Mouse (Mus musculus) forebrain, postnatal 0 days (tissue): ENCODE results near the gene Bcdin3d. TPM values are rescaled to one million over a fixed set of nuclear protein-coding genes. Genes with fewer than 3 reads are reported as not detected.

Source experiments
- ATAC-seq: fragments of 200-750 bp; cut with Nextera tagmentation; 2 replicates; pipeline ENCODE4 v1.8.0; 2017; ENCODE audit warnings: mild to moderate bottlenecking, moderate library complexity
- DNase-seq: peaks from one replicate; pipeline ENCODE4 v3.0.0-alpha.2; 2015
- H3K27ac ChIP-seq: fragments of 300-500 bp; sonication (generic); 2 replicates; pipeline ENCODE4 v1.5.1; 2014; ENCODE audit warnings: low read depth, mild to moderate bottlenecking, antibody characterized with exemption, low read length, moderate library complexity, mixed read lengths
- H3K27me3 ChIP-seq: fragments of 300-500 bp; sonication (generic); 2 replicates; pipeline ENCODE4 v1.6.1; 2014; ENCODE audit warnings: mild to moderate bottlenecking, low read length, mixed read lengths; ENCODE audit not compliant: insufficient read depth
- H3K36me3 ChIP-seq: fragments of 300-500 bp; sonication (generic); 2 replicates; pipeline ENCODE4 v1.6.1; 2014; ENCODE audit warnings: mild to moderate bottlenecking, moderate library complexity; ENCODE audit not compliant: insufficient read depth
- H3K4me1 ChIP-seq: fragments of 300-500 bp; sonication (generic); 2 replicates; pipeline ENCODE4 v1.6.1; 2014; ENCODE audit warnings: antibody characterized with exemption; ENCODE audit not compliant: insufficient read depth
- H3K4me2 ChIP-seq: fragments of 300-500 bp; sonication (generic); 2 replicates; pipeline ENCODE4 v1.6.1; 2014; ENCODE audit warnings: low read depth, mild to moderate bottlenecking, moderate library complexity
- H3K4me3 ChIP-seq: fragments of 300-500 bp; sonication (generic); 2 replicates; pipeline ENCODE4 v1.5.1; 2014; ENCODE audit warnings: low read depth, low read length, mixed read lengths
- H3K9ac ChIP-seq: fragments of 300-500 bp; sonication (generic); 2 replicates; pipeline ENCODE4 v1.6.1; 2014; ENCODE audit warnings: mild to moderate bottlenecking
- H3K9me3 ChIP-seq: fragments of 300-500 bp; sonication (generic); 2 replicates; pipeline ENCODE4 v1.6.1; 2016; ENCODE audit warnings: low read length
- CTCF ChIP-seq: sonication (generic); IDR thresholded peaks from 2 replicates; pipeline ENCODE4 v1.5.1; 2016; ENCODE audit warnings: antibody characterized with exemption, control low read depth, low read depth
- WGBS: fragments of 180-500 bp; shearing (Covaris S2); extraction: QIAGEN DNeasy Blood & Tissue Kit; methylation state at CpG from one replicate; pipeline ENCODE4 v1.1.7; 2014; 5-methylcytosine and 5-hydroxymethylcytosine counted together
- polyA plus RNA-seq: library from polyadenylated mRNA; unstranded; fragments of >200 nt; fragmentation: Nextera tagmentation; extraction: Ambion mirVana; gene quantifications from 2 replicates; pipeline ENCODE4 v1.2.1, GENCODE M21; 2015
- total RNA-seq: library from RNA; depleted of rRNA; stranded (reverse); fragments of >200 nt; gene quantifications from 2 replicates; pipeline ENCODE4 v1.2.3, GENCODE M21; 2014

Bcdin3d gene
- total and polyA plus RNA-seq, 2 experiments from 2014 or later = 12.1 to 15.7 TPM

- 81% methylated on average over 4 of the region's 4 CpGs for WGBS
- DNase-seq (no peak), ATAC-seq (no peak)
- no peaks in the 10 kb centered on the region for H3K9me3 ChIP-seq
- H3K27ac ChIP-seq = no peak overlapping the region
- H3K27me3 ChIP-seq = no peaks in the 10 kb centered on the region
- H3K36me3 ChIP-seq = no peaks in the 10 kb centered on the region
- no peak for TF ChIP-seq CTCF
- no peak overlapping the region for H3K9ac ChIP-seq
- H3K4me3 ChIP-seq = no peak overlapping the region
- H3K4me2 ChIP-seq = no peak overlapping the region
- H3K4me1 ChIP-seq = peaks cover 5% of the 10 kb centered on the region
Measured at GRCm38 (mm10) chr15:99498781-99499180, 24.3 kb upstream of the Bcdin3d start.

DNA sequence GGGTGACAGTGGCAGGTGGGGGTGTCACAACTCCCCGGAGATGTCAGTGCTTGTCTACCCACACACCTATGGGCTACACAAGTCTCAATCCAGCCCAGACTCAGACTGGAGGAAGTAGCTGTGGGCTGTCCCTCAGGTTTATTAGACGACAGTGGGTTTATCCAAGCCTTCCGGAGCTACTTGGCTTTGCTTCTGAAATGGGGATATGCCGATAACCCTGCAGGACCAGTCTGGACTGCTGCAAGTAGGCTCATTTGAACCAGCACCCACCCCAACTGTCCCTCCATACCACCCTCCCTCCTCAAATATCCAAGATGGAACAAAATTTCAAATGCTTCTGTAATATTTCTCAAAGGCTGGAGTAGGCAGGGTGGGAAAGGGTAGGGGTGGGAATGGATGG lies 23.8 kb upstream of the Bcdin3d start:
- Histone ChIP-seq H3K27me3 (no peaks in the 10 kb centered on the region), H3K27ac (no peak overlapping the region), H3K4me1 (peaks cover 5% of the 10 kb centered on the region), H3K4me3 (no peak overlapping the region), H3K36me3 (no peaks in the 10 kb centered on the region), H3K4me2 (no peak overlapping the region), H3K9ac (no peak overlapping the region), H3K9me3 (no peaks in the 10 kb centered on the region)
- WGBS = 73% methylated on average over 4 of the region's 4 CpGs
- ATAC-seq (no peak), DNase-seq (no peak)
- no peak for TF ChIP-seq CTCF

DNA sequence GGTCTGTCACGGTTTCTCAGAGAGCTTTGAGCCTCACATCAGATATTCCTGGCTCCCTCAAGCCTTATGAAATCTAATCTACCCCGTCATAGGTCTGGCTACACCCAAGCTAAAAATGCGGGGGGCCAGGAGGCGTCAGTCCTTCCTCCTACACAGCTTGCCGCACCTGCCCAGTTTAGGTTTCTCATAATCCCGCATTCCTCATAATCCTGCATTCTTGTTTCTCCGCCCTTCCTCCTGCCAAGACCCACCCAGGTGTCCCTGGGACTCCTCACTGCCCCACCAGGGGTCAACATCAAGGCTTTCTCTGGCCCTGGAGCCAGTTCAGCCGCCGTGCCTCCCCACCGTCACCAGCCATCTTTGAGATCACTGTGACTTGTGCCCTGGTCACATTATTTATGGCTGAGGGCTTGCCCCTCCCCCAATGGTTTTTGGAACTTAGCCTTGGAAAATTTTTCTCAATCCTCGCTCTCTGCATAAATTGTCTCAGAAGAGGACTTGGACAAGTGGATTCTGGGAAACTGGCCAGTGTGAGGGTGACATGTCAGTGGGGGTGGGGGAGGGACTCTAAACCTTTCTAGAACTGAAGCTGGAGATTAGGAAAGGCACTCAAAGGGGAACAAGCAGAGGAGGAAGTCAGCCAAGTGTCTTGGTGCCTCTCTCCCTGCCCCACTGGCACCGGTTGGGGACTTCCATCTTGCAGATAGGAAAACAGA lies 23.2 kb upstream of the Bcdin3d start:
- H3K4me1 ChIP-seq = peaks cover 5% of the 10 kb centered on the region
- no peak overlapping the region for H3K4me3 ChIP-seq
- H3K9me3 ChIP-seq = no peaks in the 10 kb centered on the region
- no peaks in the 10 kb centered on the region for H3K36me3 ChIP-seq
- 41% methylated on average over 12 of the region's 12 CpGs for WGBS
- ATAC-seq (peak; percentile 18), DNase-seq (peak; percentile 52)
- no peaks in the 10 kb centered on the region for H3K27me3 ChIP-seq
- no peak for TF ChIP-seq CTCF
- no peak overlapping the region for H3K27ac ChIP-seq
- no peak overlapping the region for H3K9ac ChIP-seq
- H3K4me2 ChIP-seq = no peak overlapping the region

DNA sequence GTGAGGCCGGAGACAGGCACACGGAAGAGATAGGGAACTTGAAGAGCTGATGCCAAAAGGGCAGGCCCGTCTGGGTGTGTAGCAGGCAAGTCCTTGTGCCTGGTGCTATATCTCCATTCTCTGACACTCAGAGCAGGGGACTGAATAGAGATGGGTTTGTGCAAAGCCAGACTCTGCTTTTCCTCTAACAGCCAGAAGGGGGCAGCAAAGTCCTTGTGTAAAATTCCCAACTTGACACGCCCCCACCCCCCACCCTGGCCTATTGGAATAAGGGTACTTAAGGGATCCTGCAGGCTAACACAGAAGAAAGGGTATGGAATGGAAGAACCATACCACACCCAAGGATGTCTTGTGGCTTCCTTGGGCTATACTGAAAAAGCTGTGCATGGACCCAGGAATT lies 22.5 kb upstream of the Bcdin3d start:
- no peak overlapping the region for H3K27ac ChIP-seq
- no peak overlapping the region for H3K4me3 ChIP-seq
- 14% methylated on average over 4 of the region's 4 CpGs for WGBS
- H3K36me3 ChIP-seq = no peaks in the 10 kb centered on the region
- no peak overlapping the region for H3K9ac ChIP-seq
- H3K27me3 ChIP-seq = 0 out of 2 replicates have a peak, but pooled peaks cover 4% of the 10 kb centered on the region
- TF ChIP-seq CTCF = peak; percentile 93
- ATAC-seq (peak; percentile 89), DNase-seq (peak; percentile 90)
- H3K9me3 ChIP-seq = no peaks in the 10 kb centered on the region
- peaks cover 5% of the 10 kb centered on the region for H3K4me1 ChIP-seq
- H3K4me2 ChIP-seq = no peak overlapping the region

- Histone ChIP-seq H3K27me3 (no peaks in the 10 kb centered on the region), H3K27ac (no peak overlapping the region), H3K9me3 (no peaks in the 10 kb centered on the region), H3K36me3 (no peaks in the 10 kb centered on the region), H3K4me2 (no peak overlapping the region), H3K4me3 (no peak overlapping the region), H3K4me1 (no peaks in the 10 kb centered on the region), H3K9ac (no peak overlapping the region)
- WGBS = 74% methylated on average over 6 of the region's 6 CpGs
- no peak for ATAC-seq
- no peak for DNase-seq
- no peak for TF ChIP-seq CTCF
Measured at GRCm38 (mm10) chr15:99484745-99485144, 10.2 kb upstream of the Bcdin3d start.

DNA sequence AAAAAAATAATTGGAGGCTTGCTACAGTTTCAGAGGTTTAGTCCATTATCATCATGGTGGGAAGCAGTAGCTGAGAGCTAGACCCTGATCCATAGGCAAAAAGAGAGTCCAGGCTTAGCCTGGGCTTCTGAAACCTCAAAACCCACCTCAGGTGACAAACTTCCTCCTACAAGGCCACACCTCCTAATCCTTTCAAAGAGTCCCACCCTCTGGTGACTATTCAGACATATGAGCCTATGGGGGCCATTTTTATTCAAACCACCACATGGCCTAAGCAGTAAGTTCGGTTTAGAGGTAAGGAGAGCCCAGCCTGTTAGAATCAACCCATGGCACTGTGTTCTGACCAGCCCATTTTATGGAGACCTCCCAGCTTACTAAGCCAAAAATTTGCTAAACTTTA lies 1.3 kb upstream of the Bcdin3d start:
- no peak overlapping the region for H3K27ac ChIP-seq
- H3K36me3 ChIP-seq = no peaks in the 10 kb centered on the region
- WGBS = 86% methylated on average over 1 of the region's 1 CpGs
- ATAC-seq (no peak), DNase-seq (no peak)
- TF ChIP-seq CTCF = no peak
- H3K9ac ChIP-seq = no peak overlapping the region
- H3K27me3 ChIP-seq = no peaks in the 10 kb centered on the region
- no peaks in the 10 kb centered on the region for H3K9me3 ChIP-seq
- no peak overlapping the region for H3K4me2 ChIP-seq
- H3K4me1 ChIP-seq = 0 out of 2 replicates have a peak, but pooled peaks cover 4% of the 10 kb centered on the region
- H3K4me3 ChIP-seq = no peak overlapping the region

DNA sequence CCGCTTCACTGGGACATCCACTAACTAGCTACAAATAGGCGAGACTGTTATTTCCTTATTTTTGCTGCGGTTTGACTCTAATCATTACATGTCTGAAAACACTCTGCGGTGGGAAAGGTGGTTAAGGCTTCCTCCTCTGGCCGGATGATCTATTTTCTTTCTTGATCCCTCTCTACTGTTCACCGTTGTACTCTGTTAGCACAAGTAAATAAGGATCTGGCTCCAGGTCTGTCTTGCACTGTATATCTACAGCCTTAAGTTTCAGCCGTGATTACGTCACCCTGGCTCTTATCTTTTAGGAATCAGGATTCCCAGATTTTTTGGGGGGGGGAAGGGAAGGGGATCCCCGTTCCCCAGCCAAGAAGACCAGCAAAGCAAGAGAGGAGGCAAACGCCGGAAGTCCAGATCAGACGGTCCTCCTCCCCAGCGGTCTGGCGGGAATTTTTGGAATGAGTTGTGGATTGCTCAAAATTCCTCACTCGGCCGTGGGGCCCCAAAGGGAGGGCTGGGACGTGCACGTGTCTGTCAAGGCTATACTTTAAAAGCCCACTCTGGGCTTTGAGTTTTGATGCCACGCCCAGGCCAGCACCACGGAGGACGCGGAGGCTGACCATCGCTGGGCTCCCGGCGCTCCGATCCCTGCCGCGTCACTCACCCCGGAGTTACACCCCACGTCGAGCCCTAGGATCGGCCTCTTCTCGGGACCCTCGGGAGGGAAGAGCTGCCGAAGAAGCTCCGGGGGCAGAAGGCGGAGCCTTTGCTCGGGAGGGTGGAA lies 542 bp downstream of the Bcdin3d start:
- DNase-seq (peak; percentile 78), ATAC-seq (peak; percentile 74)
- no peak for TF ChIP-seq CTCF
- peak overlapping the region; percentile 81 for H3K4me3 ChIP-seq
- peak overlapping the region; percentile 62 for H3K4me2 ChIP-seq
- 0 out of 2 replicates have a peak, but pooled peaks cover 4% of the 10 kb centered on the region for H3K4me1 ChIP-seq
- no peaks in the 10 kb centered on the region for H3K27me3 ChIP-seq
- peaks cover 3% of the 10 kb centered on the region; the same call in 1 of the 2 replicates for H3K36me3 ChIP-seq
- peak overlapping the region; percentile 87 for H3K9ac ChIP-seq
- 7% methylated on average over 38 of the region's 38 CpGs for WGBS
- H3K9me3 ChIP-seq = no peaks in the 10 kb centered on the region
- peak overlapping the region; percentile 79 for H3K27ac ChIP-seq
